Mouse (Mus musculus): Measurements from ENCODE around the gene Nfkb1. TPM values are rescaled to one million over a fixed set of nuclear protein-coding genes. Genes with fewer than 3 reads are reported as not detected.

Gene Nfkb1
- polyA plus RNA-seq, 1 experiment from 2014 or later: 7.2 TPM

DNA sequence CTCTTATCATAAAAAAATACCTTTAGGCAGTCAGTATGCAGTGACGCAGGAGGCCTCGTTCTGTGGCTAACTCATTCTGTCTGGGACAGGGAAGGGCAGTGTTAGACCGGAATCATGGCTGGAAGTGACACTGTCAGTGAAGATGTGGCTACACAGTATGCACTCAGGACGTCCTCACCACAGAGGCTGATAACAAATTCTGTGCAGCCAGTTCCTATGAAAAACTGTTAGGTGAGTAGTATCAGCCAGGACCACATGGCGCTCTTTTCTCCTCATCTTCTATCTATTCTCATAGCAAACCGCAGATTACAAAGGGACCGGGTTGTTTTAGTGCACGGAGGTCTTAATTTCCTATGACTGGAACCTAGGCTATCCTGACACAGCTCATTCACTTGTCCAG, 4.9 kb upstream of the Nfkb1 start:
- Histone ChIP-seq H3K4me3 (replicated peaks) (no peak overlapping the region), H3K4me2 (replicated peaks) (no peak overlapping the region), H3K4me1 (replicated peaks) (peaks cover 13% of the 10 kb centered on the region), H3K36me3 (no peaks in the 10 kb centered on the region), H3K9ac (replicated peaks) (no peak overlapping the region), H3K27ac (no peak overlapping the region), H3K27me3 (peaks cover 7% of the 10 kb centered on the region), H3K9me3 (no peaks in the 10 kb centered on the region)
- ATAC-seq: no peak
- WGBS: 91% methylated on average over 8 of the region's 8 CpGs

DNA sequence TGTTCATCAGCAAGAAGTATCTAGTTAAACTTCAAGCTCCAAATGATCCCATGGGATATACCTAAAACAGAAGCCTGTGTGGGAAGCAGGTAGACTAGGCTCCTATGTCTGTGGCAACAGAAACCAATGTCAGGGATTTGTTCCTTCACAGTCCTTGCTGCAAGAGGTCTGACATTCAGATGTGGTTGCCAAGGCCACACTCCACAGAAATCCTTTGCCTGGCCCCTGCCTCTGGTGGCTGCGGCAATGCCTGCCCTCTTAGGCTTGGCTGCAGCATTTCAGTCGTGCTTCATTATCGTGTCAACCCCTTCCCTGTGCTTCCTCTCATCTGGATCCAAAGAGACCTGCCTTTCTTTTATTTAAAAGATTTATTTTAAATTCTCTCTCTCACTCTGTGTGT, 1.7 kb upstream of the Nfkb1 start:
- Histone ChIP-seq H3K36me3 (no peaks in the 10 kb centered on the region), H3K27ac (no peak overlapping the region), H3K4me2 (replicated peaks) (no peak overlapping the region), H3K9ac (replicated peaks) (no peak overlapping the region), H3K4me1 (replicated peaks) (peaks cover 32% of the 10 kb centered on the region), H3K4me3 (replicated peaks) (no peak overlapping the region), H3K27me3 (peaks cover 7% of the 10 kb centered on the region), H3K9me3 (0 out of 2 replicates have a peak, but pooled peaks cover 4% of the 10 kb centered on the region)
- ATAC-seq: no peak
- WGBS: 11% methylated on average over 3 of the region's 3 CpGs

DNA sequence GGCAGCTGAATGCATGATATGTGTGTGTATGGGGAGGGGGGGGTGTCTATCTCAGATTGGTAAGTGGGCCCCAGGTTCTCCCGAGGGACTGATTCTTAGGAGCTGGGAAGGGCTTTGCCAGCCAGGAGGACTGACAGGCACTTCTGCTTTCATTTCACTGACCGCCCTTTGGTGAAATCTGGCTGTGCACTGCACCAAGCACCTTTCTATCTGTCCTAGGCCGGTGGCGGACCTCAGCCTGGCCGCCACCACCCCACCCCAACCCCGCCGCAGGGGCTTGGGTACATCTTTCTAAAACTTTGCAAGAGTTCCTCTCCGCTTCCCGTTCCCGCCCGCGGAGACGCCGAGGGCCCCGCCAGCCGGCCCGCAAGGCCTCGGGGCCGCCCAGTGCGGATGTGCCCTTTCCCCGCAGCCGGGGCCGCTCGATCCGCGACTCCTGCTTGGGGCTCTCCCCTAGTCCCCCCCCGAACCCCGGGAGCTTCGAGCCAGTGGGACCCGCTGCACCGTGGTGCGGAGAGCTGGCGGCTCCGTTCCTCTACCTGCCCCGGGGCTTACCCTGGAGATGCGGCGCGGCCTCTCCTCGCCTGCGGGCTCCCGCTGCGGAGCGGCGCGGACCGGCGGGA, 668 bp downstream of the Nfkb1 start:
- peak overlapping the region; percentile 91 for H3K27ac ChIP-seq
- H3K4me2 ChIP-seq (replicated peaks): peak overlapping the region; percentile 79
- H3K4me3 ChIP-seq (replicated peaks): peak overlapping the region; percentile 83
- no peaks in the 10 kb centered on the region for H3K36me3 ChIP-seq
- peaks cover 32% of the 10 kb centered on the region for H3K4me1 ChIP-seq (replicated peaks)
- H3K9me3 ChIP-seq: 0 out of 2 replicates have a peak, but pooled peaks cover 8% of the 10 kb centered on the region
- peak; percentile 84 for ATAC-seq
- peak overlapping the region; percentile 90 for H3K9ac ChIP-seq (replicated peaks)
- whole genome bisulfite sequencing: 0% methylated on average over 35 of the region's 47 CpGs
- peaks cover 7% of the 10 kb centered on the region for H3K27me3 ChIP-seq

DNA sequence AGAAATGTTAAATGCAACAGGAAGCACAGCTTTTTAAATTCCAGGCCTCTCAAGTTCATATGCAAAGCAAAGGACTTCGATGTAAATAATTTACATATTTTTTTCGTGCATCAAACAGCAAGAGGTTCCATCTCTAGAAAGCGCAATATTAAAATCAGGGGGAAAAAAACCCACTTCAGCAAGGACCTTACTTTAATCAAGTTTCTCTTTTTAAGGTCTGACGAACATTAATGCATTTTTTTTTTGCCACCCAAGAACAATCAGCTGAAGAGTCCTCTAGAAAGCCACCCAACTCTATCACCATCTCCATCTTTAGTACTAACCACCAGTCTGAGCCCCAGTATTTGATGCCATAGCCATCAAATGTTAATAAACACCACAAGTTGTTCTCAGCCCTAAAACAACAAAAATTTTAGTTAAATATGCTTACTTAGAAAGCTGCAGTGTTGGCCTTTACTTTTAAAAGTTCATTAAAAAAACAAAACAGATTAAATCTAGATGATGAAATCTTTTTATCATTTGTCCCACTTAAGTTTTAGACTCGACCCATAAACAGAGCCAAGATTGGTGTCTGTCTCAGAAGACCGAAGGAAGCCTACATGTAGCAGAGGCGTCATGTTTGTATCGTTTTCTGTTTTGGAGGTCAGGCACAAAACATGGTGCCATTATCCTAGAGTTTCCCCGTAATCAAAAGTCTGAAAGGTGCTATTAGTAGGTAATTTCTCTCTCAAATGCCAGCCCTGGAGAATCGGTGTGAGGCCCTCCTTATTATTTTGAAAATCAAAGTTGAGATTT, 1.4 kb downstream of the Nfkb1 start:
- H3K9ac ChIP-seq (replicated peaks): peak overlapping the region; percentile 90
- H3K27me3 ChIP-seq: peaks cover 7% of the 10 kb centered on the region
- no peak for ATAC-seq
- peak overlapping the region; percentile 83 for H3K4me3 ChIP-seq (replicated peaks)
- WGBS: 57% methylated on average over 10 of the region's 10 CpGs
- peaks cover 32% of the 10 kb centered on the region for H3K4me1 ChIP-seq (replicated peaks)
- peak overlapping the region; percentile 79 for H3K4me2 ChIP-seq (replicated peaks)
- H3K9me3 ChIP-seq: 0 out of 2 replicates have a peak, but pooled peaks cover 8% of the 10 kb centered on the region
- H3K36me3 ChIP-seq: no peaks in the 10 kb centered on the region
- no peak overlapping the region for H3K27ac ChIP-seq

DNA sequence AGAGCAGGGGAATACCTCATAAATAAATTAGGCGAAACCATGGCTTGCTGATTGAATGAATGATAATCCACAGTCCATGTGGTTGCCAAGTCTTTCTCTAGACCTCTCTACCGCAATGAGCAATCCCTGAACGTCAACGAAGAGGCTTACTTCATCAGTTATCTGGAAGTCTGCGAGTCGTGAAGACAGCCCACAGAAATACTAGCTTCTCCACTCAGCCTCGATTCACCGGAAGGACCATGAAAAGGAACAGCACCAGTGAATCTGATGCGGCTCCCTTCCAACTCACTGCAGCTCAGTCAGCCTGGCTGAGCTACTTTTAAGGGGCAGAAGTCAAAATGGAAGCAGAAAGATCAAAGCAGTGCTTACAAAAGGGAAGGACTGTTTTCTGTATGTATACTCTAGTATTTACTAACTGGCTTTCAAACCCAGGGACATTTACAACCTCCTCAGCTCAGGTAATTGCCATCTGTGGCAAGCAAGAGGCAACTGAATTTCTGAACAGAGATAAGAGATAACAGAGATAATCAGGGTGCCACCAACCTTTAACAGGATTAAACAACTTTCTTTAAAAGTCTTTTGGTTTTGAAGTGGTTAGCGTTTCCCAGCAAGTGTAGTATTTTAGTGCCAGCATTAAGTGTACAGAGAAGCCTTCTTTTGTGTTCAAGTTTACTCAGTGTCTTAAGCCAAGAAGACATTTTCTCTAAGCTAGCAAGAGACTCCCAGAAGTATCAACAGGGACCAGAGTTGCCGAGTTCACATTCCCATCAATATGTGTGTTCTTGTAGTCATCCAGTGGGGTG, 2.2 kb downstream of the Nfkb1 start:
- peaks cover 32% of the 10 kb centered on the region for H3K4me1 ChIP-seq (replicated peaks)
- 0 out of 2 replicates have a peak, but pooled peaks cover 8% of the 10 kb centered on the region for H3K9me3 ChIP-seq
- no peak overlapping the region for H3K4me2 ChIP-seq (replicated peaks)
- no peak overlapping the region for H3K27ac ChIP-seq
- ATAC-seq: no peak
- H3K36me3 ChIP-seq: no peaks in the 10 kb centered on the region
- no peak overlapping the region for H3K9ac ChIP-seq (replicated peaks)
- WGBS: 76% methylated on average over 11 of the region's 11 CpGs
- H3K4me3 ChIP-seq (replicated peaks): no peak overlapping the region
- peaks cover 7% of the 10 kb centered on the region for H3K27me3 ChIP-seq

DNA sequence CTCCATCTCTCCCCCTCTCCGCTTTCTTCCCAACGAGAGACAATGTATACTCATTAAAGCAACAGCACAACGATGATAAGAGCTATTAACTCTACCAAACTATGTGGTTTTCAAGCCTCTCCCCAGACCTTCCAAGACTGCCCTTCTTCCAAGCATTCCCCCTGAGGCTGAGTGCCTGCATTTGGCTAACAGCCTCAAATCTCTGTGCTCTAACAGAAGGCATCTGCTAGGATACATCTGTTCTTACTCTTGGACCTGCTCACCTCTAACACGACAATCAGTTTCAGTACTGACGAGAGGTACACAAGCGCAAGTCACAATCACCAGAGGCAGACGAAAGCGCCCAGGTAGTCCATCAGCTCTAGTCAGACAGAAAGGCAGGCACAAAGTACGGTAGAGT, 3.4 kb downstream of the Nfkb1 start:
- Histone ChIP-seq H3K36me3 (no peaks in the 10 kb centered on the region), H3K27ac (no peak overlapping the region), H3K9ac (replicated peaks) (no peak overlapping the region), H3K4me2 (replicated peaks) (no peak overlapping the region), H3K4me3 (replicated peaks) (no peak overlapping the region), H3K9me3 (0 out of 2 replicates have a peak, but pooled peaks cover 8% of the 10 kb centered on the region), H3K27me3 (no peaks in the 10 kb centered on the region), H3K4me1 (replicated peaks) (peaks cover 30% of the 10 kb centered on the region)
- no peak for ATAC-seq
- WGBS: 71% methylated on average over 9 of the region's 9 CpGs

DNA sequence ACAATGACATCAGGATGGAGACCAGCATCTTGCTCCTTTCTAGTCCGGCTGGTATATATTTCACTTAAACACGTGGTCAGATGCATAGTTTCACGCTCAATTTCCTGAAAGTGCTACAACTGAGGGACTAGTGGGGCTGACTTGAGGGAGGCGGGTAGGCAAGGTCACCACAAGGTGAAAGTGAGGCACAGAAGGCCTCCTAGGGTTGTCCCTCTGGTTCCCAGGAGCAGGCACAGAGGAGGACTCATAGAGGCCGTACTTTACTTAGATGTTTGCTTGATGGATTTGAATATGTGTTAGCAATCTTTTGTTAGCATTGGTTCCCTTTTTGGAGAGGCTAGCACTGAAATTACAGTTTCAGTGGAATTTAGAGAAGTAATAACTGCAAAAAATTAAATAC, 4.9 kb downstream of the Nfkb1 start:
- 0 out of 2 replicates have a peak, but pooled peaks cover 8% of the 10 kb centered on the region for H3K9me3 ChIP-seq
- no peak overlapping the region for H3K4me2 ChIP-seq (replicated peaks)
- H3K27ac ChIP-seq: no peak overlapping the region
- no peaks in the 10 kb centered on the region for H3K27me3 ChIP-seq
- no peaks in the 10 kb centered on the region for H3K36me3 ChIP-seq
- H3K9ac ChIP-seq (replicated peaks): no peak overlapping the region
- H3K4me3 ChIP-seq (replicated peaks): no peak overlapping the region
- WGBS: 84% methylated on average over 5 of the region's 5 CpGs
- H3K4me1 ChIP-seq (replicated peaks): peaks cover 25% of the 10 kb centered on the region
- ATAC-seq: no peak

DNA sequence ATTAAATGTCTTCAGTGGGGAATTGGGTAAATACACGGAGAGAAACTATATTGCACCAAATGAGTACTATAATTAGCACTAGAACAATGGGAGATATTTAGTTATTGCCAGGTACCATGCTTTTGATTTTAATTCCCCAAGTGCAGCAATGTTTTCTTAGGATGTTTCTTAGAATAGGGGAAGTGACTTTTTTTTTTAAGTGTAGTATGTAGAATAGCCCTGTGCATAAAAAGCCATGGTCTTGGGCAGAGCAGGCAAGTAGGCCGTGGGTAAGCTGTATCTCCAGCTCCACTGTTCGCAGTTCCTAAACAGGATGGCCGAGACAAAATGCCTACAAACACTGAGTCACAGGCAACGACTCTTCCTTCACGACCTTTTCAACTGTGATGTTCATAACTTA, 8.1 kb downstream of the Nfkb1 start:
- 83% methylated on average over 6 of the region's 6 CpGs for WGBS
- H3K27me3 ChIP-seq: no peaks in the 10 kb centered on the region
- no peak overlapping the region for H3K27ac ChIP-seq
- no peak overlapping the region for H3K9ac ChIP-seq (replicated peaks)
- ATAC-seq: no peak
- no peaks in the 10 kb centered on the region for H3K36me3 ChIP-seq
- H3K4me2 ChIP-seq (replicated peaks): no peak overlapping the region
- 0 out of 2 replicates have a peak, but pooled peaks cover 7% of the 10 kb centered on the region for H3K9me3 ChIP-seq
- H3K4me1 ChIP-seq (replicated peaks): peaks cover 6% of the 10 kb centered on the region; the same call in 1 of the 2 replicates
- no peak overlapping the region for H3K4me3 ChIP-seq (replicated peaks)

DNA sequence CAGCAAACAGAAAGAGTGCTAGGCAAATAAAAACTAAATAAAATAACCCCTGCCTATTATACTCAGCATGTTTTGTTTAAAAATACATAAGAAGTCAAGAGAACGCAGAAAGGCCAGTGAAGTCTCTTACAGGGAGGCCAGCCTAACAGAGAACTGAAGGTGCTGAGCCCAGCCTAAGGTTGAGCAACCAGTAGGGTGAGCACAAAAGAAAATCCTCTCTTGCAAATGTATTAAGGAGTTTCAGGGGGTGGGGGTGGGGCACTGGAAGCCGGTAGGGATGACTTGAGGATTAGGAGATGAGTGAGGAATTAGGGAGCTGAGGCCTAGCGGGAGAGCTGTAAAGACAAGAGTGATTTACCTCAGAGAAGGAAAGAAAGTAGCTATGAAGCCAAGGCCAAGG, 9.1 kb downstream of the Nfkb1 start:
- ATAC-seq: no peak
- no peaks in the 10 kb centered on the region for H3K9me3 ChIP-seq
- no peak overlapping the region for H3K4me2 ChIP-seq (replicated peaks)
- no peak overlapping the region for H3K27ac ChIP-seq
- H3K27me3 ChIP-seq: no peaks in the 10 kb centered on the region
- peaks cover 6% of the 10 kb centered on the region; the same call in 1 of the 2 replicates for H3K4me1 ChIP-seq (replicated peaks)
- no peak overlapping the region for H3K4me3 ChIP-seq (replicated peaks)
- 10% methylated on average over 3 of the region's 3 CpGs for WGBS
- no peaks in the 10 kb centered on the region for H3K36me3 ChIP-seq
- no peak overlapping the region for H3K9ac ChIP-seq (replicated peaks)

DNA sequence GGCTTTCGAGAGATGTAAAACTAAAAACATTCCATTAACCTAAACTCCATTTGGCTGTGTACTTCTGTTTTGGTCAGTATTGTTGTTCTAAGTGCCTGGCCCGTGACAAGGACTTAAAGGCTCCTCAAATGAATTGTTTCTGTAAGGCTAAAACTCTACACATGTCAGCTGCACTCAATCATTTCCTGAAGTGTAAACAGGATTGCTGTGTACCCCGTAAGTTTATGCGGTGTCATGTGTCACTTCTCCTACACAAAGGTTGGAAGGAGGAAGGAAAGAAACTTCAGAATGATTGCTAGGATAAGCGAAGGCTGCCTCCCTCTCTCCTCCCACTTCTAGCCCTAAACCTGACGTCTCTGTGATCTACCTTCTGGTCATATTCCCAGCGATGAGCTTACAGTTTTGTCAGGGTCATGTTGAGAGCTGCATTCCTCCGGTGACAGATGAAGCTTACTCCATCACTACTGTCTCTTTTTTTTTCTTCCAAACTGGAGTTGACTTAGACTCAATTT, 10.0 kb downstream of the Nfkb1 start:
- 76% methylated on average over 8 of the region's 8 CpGs for WGBS

DNA sequence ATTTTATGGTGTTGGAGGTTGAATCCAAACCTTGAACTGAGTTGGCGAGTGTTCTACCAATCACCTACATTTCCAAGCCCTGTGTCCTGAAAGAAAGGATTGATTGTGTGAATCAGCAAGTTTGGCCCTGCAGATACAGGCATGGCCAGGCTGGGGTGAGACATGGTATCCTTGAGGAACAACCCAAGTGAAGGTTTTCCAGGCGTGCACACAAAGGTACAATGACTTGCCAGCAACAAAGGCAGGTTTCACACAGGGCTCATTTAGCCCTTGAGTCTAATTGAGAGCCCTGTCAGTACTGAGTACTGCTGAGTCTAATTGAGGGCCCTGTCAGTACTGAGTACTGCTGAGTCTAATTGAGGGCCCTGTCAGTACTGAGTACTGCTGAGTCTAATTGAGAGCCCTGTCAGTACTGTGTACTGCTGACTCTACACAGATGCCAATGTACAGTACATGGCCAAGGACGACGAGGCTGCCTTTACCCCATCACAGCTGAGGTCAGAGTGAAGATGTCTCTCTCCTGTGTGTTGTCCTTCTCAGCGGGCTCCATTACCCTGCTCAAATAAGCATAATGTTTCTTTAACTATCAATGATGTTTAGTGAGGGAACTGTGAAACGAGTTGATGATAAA, 11.0 kb downstream of the Nfkb1 start:
- peaks cover 9% of the 10 kb centered on the region for H3K4me1 ChIP-seq (replicated peaks)
- no peaks in the 10 kb centered on the region for H3K9me3 ChIP-seq
- H3K4me2 ChIP-seq (replicated peaks): no peak overlapping the region
- 0 out of 2 replicates have a peak, but pooled peaks have one; percentile 34 for ATAC-seq
- no peak overlapping the region for H3K27ac ChIP-seq
- H3K27me3 ChIP-seq: no peaks in the 10 kb centered on the region
- H3K4me3 ChIP-seq (replicated peaks): no peak overlapping the region
- H3K9ac ChIP-seq (replicated peaks): no peak overlapping the region
- WGBS: 92% methylated on average over 6 of the region's 6 CpGs
- H3K36me3 ChIP-seq: no peaks in the 10 kb centered on the region

More for the DNA sequence above, 10.0 kb downstream of the Nfkb1 start:
- H3K36me3 ChIP-seq: no peaks in the 10 kb centered on the region
- H3K27ac ChIP-seq: no peak overlapping the region
- H3K9me3 ChIP-seq: no peaks in the 10 kb centered on the region
- no peak overlapping the region for H3K4me3 ChIP-seq (replicated peaks)
- no peak overlapping the region for H3K4me2 ChIP-seq (replicated peaks)
- no peak overlapping the region for H3K9ac ChIP-seq (replicated peaks)
- no peaks in the 10 kb centered on the region for H3K27me3 ChIP-seq
- no peak for ATAC-seq
- H3K4me1 ChIP-seq (replicated peaks): peaks cover 6% of the 10 kb centered on the region; the same call in 1 of the 2 replicates

Data from midbrain, embryonic 13.5 days (tissue).